Mouse (Mus musculus) lung, embryonic 16.5 days (tissue): ENCODE measurements around the gene Peak1. TPM values are rescaled to one million over a fixed set of nuclear protein-coding genes. Genes with fewer than 3 reads are reported as not detected.
"Not testable (repeated sequence)": the region's sequence is repeated elsewhere in the genome, so short reads cannot be mapped to it uniquely, and the experiment has no call there.

Experiments used
- ATAC-seq: fragments of 200-750 bp; cut with Nextera tagmentation; 2 replicates; pipeline ENCODE4 v1.8.0; 2017; ENCODE audit warnings: low read depth, mild to moderate bottlenecking, moderate library complexity
- H3K27ac ChIP-seq: fragments of 300-500 bp; sonication (generic); 2 replicates; pipeline ENCODE4 v1.5.1; 2014; ENCODE audit warnings: mild to moderate bottlenecking, control low read depth, low read length
- H3K27me3 ChIP-seq: fragments of 300-500 bp; sonication (generic); 2 replicates; pipeline ENCODE4 v1.6.1; 2014; ENCODE audit warnings: low read depth, low read length, mixed read lengths; ENCODE audit not compliant: control insufficient read depth, insufficient read depth
- H3K36me3 ChIP-seq: fragments of 300-500 bp; sonication (generic); 2 replicates; pipeline ENCODE4 v1.6.1; 2014; ENCODE audit warnings: low read length; ENCODE audit not compliant: control insufficient read depth, insufficient read depth
- H3K4me1 ChIP-seq: fragments of 300-500 bp; sonication (generic); replicated peaks from 2 replicates; pipeline ENCODE4 v1.6.1; 2014; ENCODE audit warnings: low read length, mixed read lengths; ENCODE audit not compliant: control insufficient read depth, insufficient read depth
- H3K4me2 ChIP-seq: fragments of 300-500 bp; sonication (generic); 2 replicates; pipeline ENCODE4 v1.6.1; 2014; ENCODE audit warnings: low read depth, low read length, control low read depth
- H3K4me3 ChIP-seq: fragments of 300-500 bp; sonication (generic); 2 replicates; pipeline ENCODE4 v1.5.1; 2014; ENCODE audit warnings: mild to moderate bottlenecking, low read length, control low read depth
- H3K9ac ChIP-seq: fragments of 300-500 bp; sonication (generic); 2 replicates; pipeline ENCODE4 v1.6.1; 2014; ENCODE audit warnings: low read length, control low read depth
- H3K9me3 ChIP-seq: fragments of 300-500 bp; sonication (generic); 2 replicates; pipeline ENCODE4 v1.6.1; 2016; ENCODE audit warnings: low read length; ENCODE audit not compliant: control insufficient read depth
- WGBS: fragments of 180-500 bp; shearing (Covaris S2); extraction: QIAGEN DNeasy Blood & Tissue Kit; methylation state at CpG from one replicate; pipeline ENCODE4 v1.1.7; 2014; 5-methylcytosine and 5-hydroxymethylcytosine counted together
- polyA plus RNA-seq: library from polyadenylated mRNA; unstranded; fragments of >200 nt; fragmentation: Nextera tagmentation; extraction: Ambion mirVana; gene quantifications from 2 replicates; pipeline ENCODE4 v1.2.1, GENCODE M21; 2015

Gene Peak1
- polyA plus RNA-seq, 1 experiment from 2014 or later: 26.4 TPM

DNA sequence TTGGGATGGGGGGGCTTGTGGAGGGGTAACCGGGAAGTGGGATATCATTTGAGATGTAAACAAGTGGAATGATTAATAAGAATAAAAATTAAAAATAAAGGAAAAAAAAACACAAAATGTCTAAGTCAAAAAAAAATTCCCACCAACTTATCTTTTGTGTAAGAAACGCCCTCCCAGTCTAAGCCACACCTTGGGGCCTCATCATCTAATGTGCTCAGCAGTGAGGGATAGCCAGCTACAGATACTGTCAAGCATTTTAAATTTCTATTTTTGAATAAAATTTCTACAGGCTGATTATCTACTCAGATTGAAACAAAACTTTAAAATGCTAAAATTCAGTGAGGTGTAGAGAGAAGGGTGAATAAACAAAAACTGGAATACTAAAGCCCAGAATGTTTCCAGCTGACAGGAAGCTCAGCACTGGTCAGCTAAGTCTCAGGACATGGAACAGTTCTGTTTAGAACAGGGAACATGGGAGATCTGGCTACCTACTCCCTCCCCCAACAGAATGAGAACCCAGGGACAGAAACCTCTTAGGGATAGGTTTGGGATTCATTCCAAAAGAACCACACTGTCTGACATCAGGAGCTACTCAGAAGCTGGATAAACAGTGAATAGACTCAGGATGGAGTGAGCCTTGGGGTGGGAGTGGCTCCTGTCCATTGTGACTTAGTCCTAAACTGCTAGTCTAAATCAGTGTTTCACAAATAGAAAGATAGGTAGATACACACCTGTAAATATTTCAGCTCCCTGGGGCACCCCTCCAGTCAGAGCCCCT lies 35.4 kb upstream of the Peak1 start:
- Histone ChIP-seq H3K4me3 (no peak overlapping the region), H3K4me1 (0 out of 2 replicates have a peak, but pooled peaks cover 3% of the 10 kb centered on the region), H3K36me3 (no peaks in the 10 kb centered on the region), H3K9ac (no peak overlapping the region), H3K4me2 (no peak overlapping the region), H3K27ac (no peak overlapping the region), H3K27me3 (no peaks in the 10 kb centered on the region), H3K9me3 (no peaks in the 10 kb centered on the region)
- 63% methylated on average over 2 of the region's 2 CpGs for WGBS
- no peak for ATAC-seq

- no peaks in the 10 kb centered on the region for H3K9me3 ChIP-seq
These were observed 33.7 kb upstream of the Peak1 start for GRCm38 (mm10) chr9:56451570-56451969.

GRCm38 (mm10) chr9:56439699-56440098 lies 21.8 kb upstream of the Peak1 start:
- H3K36me3 ChIP-seq: no peaks in the 10 kb centered on the region; the same call in 1 of the 2 replicates
- H3K27ac ChIP-seq: no peak overlapping the region
- H3K9ac ChIP-seq: no peak overlapping the region
- H3K4me2 ChIP-seq: no peak overlapping the region
- ATAC-seq: no peak
- WGBS: 70% methylated on average over 7 of the region's 7 CpGs
- no peaks in the 10 kb centered on the region for H3K9me3 ChIP-seq
- H3K4me3 ChIP-seq: no peak overlapping the region
- H3K4me1 ChIP-seq: peaks cover 3% of the 10 kb centered on the region; the same call in 1 of the 2 replicates
- H3K27me3 ChIP-seq: no peaks in the 10 kb centered on the region

More at GRCm38 (mm10) chr9:56451570-56451969, 33.7 kb upstream of the Peak1 start:
- 72% methylated on average over 6 of the region's 6 CpGs for WGBS
- no peak overlapping the region for H3K9ac ChIP-seq
- no peaks in the 10 kb centered on the region for H3K36me3 ChIP-seq
- H3K4me1 ChIP-seq: 0 out of 2 replicates have a peak, but pooled peaks cover 3% of the 10 kb centered on the region
- no peak for ATAC-seq
- H3K27ac ChIP-seq: no peak overlapping the region
- H3K27me3 ChIP-seq: no peaks in the 10 kb centered on the region
- H3K4me2 ChIP-seq: no peak overlapping the region
- no peak overlapping the region for H3K4me3 ChIP-seq

- H3K4me2 ChIP-seq, H3K4me3 ChIP-seq, H3K27ac ChIP-seq, H3K36me3 ChIP-seq, H3K4me1 ChIP-seq, H3K27me3 ChIP-seq, H3K9me3 ChIP-seq, H3K9ac ChIP-seq, ATAC-seq: not testable (repeated sequence)
- WGBS: 90% methylated on average over 22 of the region's 29 CpGs
These were observed 19.5 kb upstream of the Peak1 start for GRCm38 (mm10) chr9:56437300-56437892.

GRCm38 (mm10) chr9:56435821-56436526 lies 18.1 kb upstream of the Peak1 start:
- Histone ChIP-seq H3K27me3 (no peaks in the 10 kb centered on the region), H3K4me1 (peaks cover 3% of the 10 kb centered on the region; the same call in 1 of the 2 replicates), H3K4me2 (no peak overlapping the region), H3K27ac (no peak overlapping the region), H3K36me3 (no peaks in the 10 kb centered on the region), H3K4me3 (no peak overlapping the region), H3K9me3 (no peaks in the 10 kb centered on the region), H3K9ac (no peak overlapping the region)
- WGBS: 57% methylated on average over 5 of the region's 5 CpGs
- ATAC-seq: no peak; the same call in 1 of the 2 replicates

DNA sequence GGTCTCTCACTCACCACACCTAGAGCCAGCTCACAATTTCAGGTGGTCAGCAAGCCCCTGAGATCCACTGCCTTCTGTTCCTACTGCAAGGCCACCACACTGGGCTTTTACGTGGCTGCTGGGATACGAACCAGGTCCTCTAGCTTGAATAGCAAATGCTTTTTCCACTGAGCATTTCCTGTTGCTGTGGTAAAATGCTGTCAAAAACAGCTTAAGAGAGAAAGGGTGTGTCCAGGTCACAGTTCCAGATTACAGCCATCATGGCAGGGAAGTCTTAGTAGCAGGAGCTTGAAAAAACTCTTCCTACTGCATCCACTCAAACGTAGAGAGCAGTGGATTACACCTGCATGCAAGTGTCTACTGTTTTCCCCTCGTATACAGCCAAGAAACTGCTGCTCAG lies 7.0 kb upstream of the Peak1 start:
- H3K27me3 ChIP-seq: no peaks in the 10 kb centered on the region
- H3K9me3 ChIP-seq: no peaks in the 10 kb centered on the region
- no peak for ATAC-seq
- no peak overlapping the region for H3K4me2 ChIP-seq
- H3K4me3 ChIP-seq: no peak overlapping the region
- no peak overlapping the region for H3K9ac ChIP-seq
- H3K27ac ChIP-seq: no peak overlapping the region
- H3K36me3 ChIP-seq: no peaks in the 10 kb centered on the region
- H3K4me1 ChIP-seq: peaks cover 15% of the 10 kb centered on the region; the same call in 1 of the 2 replicates
- WGBS: 79% methylated on average over 4 of the region's 4 CpGs

DNA sequence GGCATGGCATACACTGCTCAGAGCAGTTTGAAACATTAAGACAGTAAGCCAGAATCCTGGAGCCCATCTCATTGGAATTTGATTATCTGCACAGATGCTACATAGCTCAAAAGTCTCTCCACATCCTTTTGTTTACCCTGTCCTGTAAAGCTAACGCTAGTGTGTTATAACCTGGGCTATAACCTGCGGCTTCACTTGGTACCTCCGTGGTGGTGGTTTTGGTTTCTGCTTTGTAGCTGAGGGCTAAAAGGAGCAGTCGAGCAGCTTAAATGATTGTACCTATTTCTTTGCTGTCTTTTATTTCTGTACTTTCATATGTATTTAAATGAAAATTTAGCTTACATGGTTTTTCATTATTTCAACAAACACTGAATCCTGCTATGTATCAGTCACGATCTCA lies 4.1 kb upstream of the Peak1 start:
- WGBS: 69% methylated on average over 5 of the region's 5 CpGs
- no peak overlapping the region for H3K4me2 ChIP-seq
- no peak overlapping the region for H3K27ac ChIP-seq
- H3K36me3 ChIP-seq: no peaks in the 10 kb centered on the region
- H3K4me3 ChIP-seq: no peak overlapping the region
- no peak for ATAC-seq
- H3K9ac ChIP-seq: no peak overlapping the region
- no peaks in the 10 kb centered on the region for H3K27me3 ChIP-seq
- peaks cover 18% of the 10 kb centered on the region; the same call in 1 of the 2 replicates for H3K4me1 ChIP-seq
- no peaks in the 10 kb centered on the region for H3K9me3 ChIP-seq

GRCm38 (mm10) chr9:56420892-56421601 lies 3.2 kb upstream of the Peak1 start:
- Histone ChIP-seq H3K4me3 (no peak overlapping the region), H3K4me2 (no peak overlapping the region), H3K4me1 (peaks cover 26% of the 10 kb centered on the region; the same call in 1 of the 2 replicates), H3K36me3 (no peaks in the 10 kb centered on the region), H3K27me3 (no peaks in the 10 kb centered on the region), H3K9ac (no peak overlapping the region), H3K9me3 (no peaks in the 10 kb centered on the region), H3K27ac (no peak overlapping the region)
- ATAC-seq: no peak
- WGBS: 72% methylated on average over 9 of the region's 9 CpGs
